Mouse (Mus musculus) embryo, embryonic 10 days (tissue): Measurements from ENCODE around the gene Lama2.
A peak's percentile ranks its signal among the peaks of the same experiment; 100 is the strongest.

Source experiments
- DNase-seq: peaks from one replicate; pipeline ENCODE4 v3.0.0-alpha.2; 2015; ENCODE audit warnings: low spot score

Gene Lama2

GRCm38 (mm10) chr10:27619658-27620057, at the start of gene Lama2:
Gene Lama2 (minus strand): TSS chr10:27619758.
- DNase-seq: no peak

GRCm38 (mm10) chr10:27664391-27664790, 44.8 kb upstream of the Lama2 start:
- no peak for DNase-seq

- no peak for DNase-seq
Measured at GRCm38 (mm10) chr10:27663396-27663795, 43.8 kb upstream of the Lama2 start.

- DNase-seq: no peak
Measured at GRCm38 (mm10) chr10:27654164-27654563, 34.6 kb upstream of the Lama2 start.

GRCm38 (mm10) chr10:27652694-27653335, 33.3 kb upstream of the Lama2 start:
- no peak for DNase-seq

- no peak for DNase-seq
Measured at GRCm38 (mm10) chr10:27635721-27636120, 16.2 kb upstream of the Lama2 start.

GRCm38 (mm10) chr10:27631002-27631401, 11.4 kb upstream of the Lama2 start:
- no peak for DNase-seq

GRCm38 (mm10) chr10:27621697-27622449, 2.3 kb upstream of the Lama2 start:
- DNase-seq: no peak

- no peak for DNase-seq
Measured at GRCm38 (mm10) chr10:27617522-27618020, 2.0 kb downstream of the Lama2 start.

- DNase-seq: peak; percentile 49
Measured at GRCm38 (mm10) chr10:27616641-27617415, 2.7 kb downstream of the Lama2 start.

GRCm38 (mm10) chr10:27595675-27596074, 23.9 kb downstream of the Lama2 start:
- DNase-seq: no peak

GRCm38 (mm10) chr10:27533217-27533616, 86.3 kb downstream of the Lama2 start:
- no peak for DNase-seq

GRCm38 (mm10) chr10:27508847-27509459, 110.6 kb downstream of the Lama2 start:
- no peak for DNase-seq

GRCm38 (mm10) chr10:27500863-27501262, 118.7 kb downstream of the Lama2 start:
- no peak for DNase-seq

GRCm38 (mm10) chr10:27488452-27488851, 131.1 kb downstream of the Lama2 start:
- no peak for DNase-seq

GRCm38 (mm10) chr10:27484041-27484440, 135.5 kb downstream of the Lama2 start:
- no peak for DNase-seq

GRCm38 (mm10) chr10:27475540-27475939, 144.0 kb downstream of the Lama2 start:
- DNase-seq: no peak

GRCm38 (mm10) chr10:27468274-27468673, 151.3 kb downstream of the Lama2 start:
- no peak for DNase-seq

GRCm38 (mm10) chr10:27413583-27414465, 205.7 kb downstream of the Lama2 start:
- DNase-seq: no peak

GRCm38 (mm10) chr10:27390753-27391152, 228.8 kb downstream of the Lama2 start:
- DNase-seq: no peak

GRCm38 (mm10) chr10:27387531-27387930, 232.0 kb downstream of the Lama2 start:
- DNase-seq: no peak
